In genomic region chr5:111553471-111554382, GRCm38 (mm10) we compare ENCODE assay signal across 7 mouse cellular contexts.
DNase-seq lines count a peak whose midpoint lies in the region; ATAC-seq and TF ChIP-seq lines count a peak whose summit lies in the region.

No protein-coding gene starts in this region.

- no peak overlapping the region for H3K4me3 ChIP-seq in liver, postnatal 0 days (ENCODE audit: low read depth, low read length)
- H3K4me3 ChIP-seq in cortical plate, adult 2 months (ENCODE audit: insufficient read depth, low read length): no peak overlapping the region
- H3K4me3 ChIP-seq in hindbrain, embryonic 13.5 days: no peak overlapping the region

- no peak overlapping the region for H3K9ac ChIP-seq in liver, postnatal 0 days (replicated peaks)
- H3K9ac ChIP-seq in hindbrain, embryonic 13.5 days: no peak overlapping the region

- no peaks in the 10 kb centered on the region for H3K27me3 ChIP-seq in liver, postnatal 0 days (ENCODE audit: insufficient read depth, low read length)
- peaks cover 8% of the 10 kb centered on the region; the same call in 1 of the 2 replicates for H3K27me3 ChIP-seq in hindbrain, embryonic 13.5 days

- no peak for DNase-seq in liver, postnatal 0 days
- DNase-seq in liver: no peak
- DNase-seq in thymus, postnatal 0 days (ENCODE audit: low spot score): peak; percentile 68
- no peak for DNase-seq in right cerebral cortex, postnatal 14 days
- DNase-seq in gastrocnemius, postnatal 14 days: no peak

- no peak for TF ChIP-seq POLR2A in cortical plate, adult 2 months (IDR thresholded peaks at IDR 0.05; ENCODE audit: extremely low read depth, insufficient read depth, low read length)

- H3K4me1 ChIP-seq in liver, postnatal 0 days (ENCODE audit: insufficient read depth): no peaks in the 10 kb centered on the region
- no peaks in the 10 kb centered on the region for H3K4me1 ChIP-seq in cortical plate, adult 2 months (ENCODE audit: control insufficient read depth, insufficient read depth, low read length)
- peaks cover 37% of the 10 kb centered on the region for H3K4me1 ChIP-seq in hindbrain, embryonic 13.5 days (replicated peaks)

- no peak for TF ChIP-seq EP300 in liver, postnatal 0 days (IDR thresholded peaks at IDR 0.05; ENCODE audit: low read depth)

- ATAC-seq in liver, postnatal 0 days: no peak
- ATAC-seq in hindbrain, embryonic 13.5 days (ENCODE audit: low FRiP score): no peak

- peak; percentile 22; the same call in 1 of the 2 replicates for TF ChIP-seq CTCF in liver, postnatal 0 days (IDR thresholded peaks at IDR 0.05; ENCODE audit: low read depth)
- peak; percentile 37 for TF ChIP-seq CTCF in cortical plate, adult 2 months (IDR thresholded peaks at IDR 0.05; ENCODE audit: extremely low read depth, insufficient read depth, low read length)

- no peaks in the 10 kb centered on the region for H3K36me3 ChIP-seq in liver, postnatal 0 days (replicated peaks; ENCODE audit: insufficient read depth, low read length)
- H3K36me3 ChIP-seq in hindbrain, embryonic 13.5 days: no peaks in the 10 kb centered on the region

- intact Hi-C loops in gastrocnemius, postnatal 14 days (cut with DNase I; ENCODE audit: low total_unique reads): no loop called here

- 31% methylated on average over 16 of the region's 16 CpGs for WGBS in liver, postnatal 0 days (ENCODE audit: insufficient replicate concordance)
- 72% methylated on average over 16 of the region's 16 CpGs for WGBS in hindbrain, embryonic 13.5 days

- H3K4me2 ChIP-seq in liver, postnatal 0 days (ENCODE audit: low read depth, low read length): no peak overlapping the region
- no peak overlapping the region for H3K4me2 ChIP-seq in hindbrain, embryonic 13.5 days

- H3K27ac ChIP-seq in liver, postnatal 0 days (ENCODE audit: low read depth): no peak overlapping the region
- H3K27ac ChIP-seq in cortical plate, adult 2 months (ENCODE audit: insufficient read depth, low read length): no peak overlapping the region
- peak overlapping the region; percentile 79 for H3K27ac ChIP-seq in hindbrain, embryonic 13.5 days

- H3K9me3 ChIP-seq in liver, postnatal 0 days (ENCODE audit: low read length): no peaks in the 10 kb centered on the region
- no peaks in the 10 kb centered on the region for H3K9me3 ChIP-seq in hindbrain, embryonic 13.5 days
